Mouse (Mus musculus): ENCODE measurements at regions not wholly inside any gene's neighbourhood (a gene's known extent, or its start where the extent isn't known, plus 50 kb on each side); places are given as distances from the start of the nearest gene placed in this dataset.

GRCm38 (mm10) chr1:177337141-177337540 is 79.1 kb upstream of the Akt3 start:
- peaks cover 4% of the 10 kb centered on the region for H3K4me1 ChIP-seq (ENCODE audit: control insufficient read depth, insufficient read depth, low read length)
- H3K27ac ChIP-seq (ENCODE audit: insufficient read depth, low read depth, low read length) = no peak overlapping the region
- TF ChIP-seq POLR2A (IDR thresholded peaks at IDR 0.05; ENCODE audit: borderline replicate concordance, low read depth, low read length) (no peak), CTCF (IDR thresholded peaks at IDR 0.05; ENCODE audit: low read depth, low read length) (no peak)

GRCm38 (mm10) chr1:177336436-177336835 is 78.4 kb upstream of the Akt3 start:
- Histone ChIP-seq H3K4me1 (ENCODE audit: control insufficient read depth, insufficient read depth, low read length) (peaks cover 4% of the 10 kb centered on the region), H3K27ac (ENCODE audit: insufficient read depth, low read depth, low read length) (no peak overlapping the region), H3K4me3 (ENCODE audit: insufficient read depth, low read length) (no peak overlapping the region)
- TF ChIP-seq CTCF (IDR thresholded peaks at IDR 0.05; ENCODE audit: low read depth, low read length) (no peak), POLR2A (IDR thresholded peaks at IDR 0.05; ENCODE audit: borderline replicate concordance, low read depth, low read length) (no peak)

More at GRCm38 (mm10) chr1:177337141-177337540, 79.1 kb upstream of the Akt3 start:
- no peak overlapping the region for H3K4me3 ChIP-seq (ENCODE audit: insufficient read depth, low read length)

GRCm38 (mm10) chr1:177335961-177336360 is 78.0 kb upstream of the Akt3 start:
- no peak for TF ChIP-seq CTCF (IDR thresholded peaks at IDR 0.05; ENCODE audit: low read depth, low read length)
- TF ChIP-seq POLR2A (IDR thresholded peaks at IDR 0.05; ENCODE audit: borderline replicate concordance, low read depth, low read length) = no peak

GRCm38 (mm10) chr1:177323366-177323765 is 65.4 kb upstream of the Akt3 start:
- no peak overlapping the region for H3K4me3 ChIP-seq (ENCODE audit: insufficient read depth, low read length)

More at GRCm38 (mm10) chr1:177335961-177336360, 78.0 kb upstream of the Akt3 start:
- Histone ChIP-seq H3K4me1 (ENCODE audit: control insufficient read depth, insufficient read depth, low read length) (peaks cover 4% of the 10 kb centered on the region), H3K4me3 (ENCODE audit: insufficient read depth, low read length) (no peak overlapping the region), H3K27ac (ENCODE audit: insufficient read depth, low read depth, low read length) (no peak overlapping the region)

GRCm38 (mm10) chr1:177322745-177323299 is 64.8 kb upstream of the Akt3 start:
- no peak overlapping the region for H3K27ac ChIP-seq (ENCODE audit: insufficient read depth, low read depth, low read length)
- peak overlapping the region; percentile 50 for H3K4me3 ChIP-seq (ENCODE audit: insufficient read depth, low read length)
- TF ChIP-seq POLR2A (IDR thresholded peaks at IDR 0.05; ENCODE audit: borderline replicate concordance, low read depth, low read length) (no peak), CTCF (IDR thresholded peaks at IDR 0.05; ENCODE audit: low read depth, low read length) (no peak)
- peaks cover 16% of the 10 kb centered on the region for H3K4me1 ChIP-seq (ENCODE audit: control insufficient read depth, insufficient read depth, low read length)

More at GRCm38 (mm10) chr1:177323366-177323765, 65.4 kb upstream of the Akt3 start:
- no peak overlapping the region for H3K27ac ChIP-seq (ENCODE audit: insufficient read depth, low read depth, low read length)
- peaks cover 16% of the 10 kb centered on the region for H3K4me1 ChIP-seq (ENCODE audit: control insufficient read depth, insufficient read depth, low read length)
- TF ChIP-seq CTCF (IDR thresholded peaks at IDR 0.05; ENCODE audit: low read depth, low read length) = no peak
- TF ChIP-seq POLR2A (IDR thresholded peaks at IDR 0.05; ENCODE audit: borderline replicate concordance, low read depth, low read length) = no peak

GRCm38 (mm10) chr1:177322307-177322685 is 64.3 kb upstream of the Akt3 start:
- Histone ChIP-seq H3K27ac (ENCODE audit: insufficient read depth, low read depth, low read length) (peak overlapping the region; percentile 51), H3K4me3 (ENCODE audit: insufficient read depth, low read length) (peak overlapping the region; percentile 50), H3K4me1 (ENCODE audit: control insufficient read depth, insufficient read depth, low read length) (peaks cover 16% of the 10 kb centered on the region)
- TF ChIP-seq CTCF (IDR thresholded peaks at IDR 0.05; ENCODE audit: low read depth, low read length) = no peak

- H3K4me1 ChIP-seq (ENCODE audit: control insufficient read depth, insufficient read depth, low read length) = peaks cover 16% of the 10 kb centered on the region
- TF ChIP-seq POLR2A (IDR thresholded peaks at IDR 0.05; ENCODE audit: borderline replicate concordance, low read depth, low read length) (no peak), CTCF (IDR thresholded peaks at IDR 0.05; ENCODE audit: low read depth, low read length) (no peak)
- peak overlapping the region; percentile 15 for H3K4me3 ChIP-seq (ENCODE audit: insufficient read depth, low read length)
- peak overlapping the region; percentile 51 for H3K27ac ChIP-seq (ENCODE audit: insufficient read depth, low read depth, low read length)
Observed at GRCm38 (mm10) chr1:177321655-177322306, 63.8 kb upstream of the Akt3 start.

- Histone ChIP-seq H3K4me1 (ENCODE audit: control insufficient read depth, insufficient read depth, low read length) (no peaks in the 10 kb centered on the region), H3K4me3 (ENCODE audit: insufficient read depth, low read length) (no peak overlapping the region), H3K27ac (ENCODE audit: insufficient read depth, low read depth, low read length) (no peak overlapping the region)
- TF ChIP-seq POLR2A (IDR thresholded peaks at IDR 0.05; ENCODE audit: borderline replicate concordance, low read depth, low read length) = no peak
Observed at GRCm38 (mm10) chr1:177308213-177308872, 50.3 kb upstream of the Akt3 start.

All from bone marrow macrophage, adult 2 months (primary cell).